Mouse (Mus musculus): ENCODE results near the gene Mecp2.

Mecp2 gene

DNA sequence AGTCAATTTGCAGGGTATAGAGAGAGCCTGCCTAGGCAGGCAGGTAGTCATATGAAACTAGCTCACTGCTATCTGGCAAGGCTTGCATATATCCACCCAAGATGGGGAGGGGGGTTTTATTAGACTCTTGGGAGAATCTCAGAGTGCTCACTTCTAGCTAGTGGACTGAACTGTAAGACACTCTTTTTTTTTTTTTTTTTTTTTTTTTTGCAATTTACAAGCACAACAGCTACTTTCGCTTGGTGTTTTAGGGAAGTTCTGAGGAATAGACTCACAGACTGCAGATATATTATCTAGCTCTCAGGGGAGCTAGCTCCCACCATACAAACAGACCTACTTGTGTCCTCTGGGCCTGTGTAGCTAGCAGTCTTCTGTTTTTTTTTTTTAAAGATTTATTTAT, 120.6 kb downstream of the Mecp2 start:
- in situ Hi-C loops (cut with MseI, MboI) = no loop called here

GRCm38 (mm10) chrX:74008063-74008462, 127.1 kb downstream of the Mecp2 start:
- in situ Hi-C loops (cut with MseI, MboI) = no loop called here

GRCm38 (mm10) chrX:74006401-74006800, 128.8 kb downstream of the Mecp2 start:
- in situ Hi-C loops (cut with MseI, MboI) = no loop called here

- in situ Hi-C loops (cut with MseI, MboI) = no loop called here
Measured at GRCm38 (mm10) chrX:74003644-74004043, 131.5 kb downstream of the Mecp2 start.

GRCm38 (mm10) chrX:74001024-74001423, 134.1 kb downstream of the Mecp2 start:
- in situ Hi-C loops (cut with MseI, MboI) = no loop called here

- in situ Hi-C loops (cut with MseI, MboI) = no loop called here
Measured at GRCm38 (mm10) chrX:73998911-73999869, 136.0 kb downstream of the Mecp2 start.

DNA sequence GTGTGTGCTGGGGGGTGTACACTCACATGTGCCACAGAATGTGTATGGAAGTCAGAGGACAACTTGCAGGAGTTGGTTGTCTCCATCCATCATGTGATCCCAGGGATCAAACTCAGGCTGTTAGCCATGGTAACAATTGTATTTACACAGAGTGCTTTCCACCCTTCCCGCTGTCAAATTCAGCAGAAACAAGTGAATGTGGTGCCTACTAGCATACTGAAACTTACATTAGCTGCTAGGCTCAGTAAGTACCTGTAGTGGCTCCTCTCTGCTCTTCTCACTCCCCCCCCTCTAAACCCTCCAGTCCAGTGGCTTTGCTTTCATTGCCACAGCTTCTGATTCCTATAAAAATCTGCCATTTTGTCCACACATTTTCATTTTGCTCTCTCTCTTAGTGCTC, 157.4 kb downstream of the Mecp2 start:
- in situ Hi-C loops (cut with MseI, MboI) = no loop called here
